Mouse (Mus musculus): ENCODE measurements around the gene Icosl. TPM values are rescaled to one million over a fixed set of nuclear protein-coding genes. Genes with fewer than 3 reads are reported as not detected.
"Not testable (repeated sequence)": the region's sequence is repeated elsewhere in the genome, so short reads cannot be mapped to it uniquely, and the experiment has no call there.

Gene Icosl
- not detected in 2 replicates for polyA plus RNA-seq (2012; ENCODE audit: insufficient read depth, insufficient read length, low replicate concordance, missing spikeins)

GRCm38 (mm10) chr10:78069101-78070011, at the start of gene Icosl:
Gene Icosl (plus strand): TSS chr10:78069302.
- 1% methylated on average over 66 of the region's 66 CpGs for WGBS
- TF ChIP-seq POLR2A (IDR thresholded peaks at IDR 0.05; ENCODE audit: insufficient read depth, low read depth, low read length) (0 out of 2 replicates have a peak, but pooled peaks have one; percentile 6), CTCF (IDR thresholded peaks at IDR 0.05; ENCODE audit: insufficient read depth, low read depth, low read length) (peak; percentile 8; the same call in 1 of the 2 replicates)
- peaks cover 13% of the 10 kb centered on the region for H3K4me1 ChIP-seq (ENCODE audit: control insufficient read depth, insufficient read depth, low read length)
- H3K4me3 ChIP-seq (ENCODE audit: insufficient read depth, low read depth, low read length) = peak within 1 kb of the TSS; percentile 50
- no peak within 1 kb of the TSS for H3K27ac ChIP-seq (ENCODE audit: insufficient read depth, low read depth, low read length)

GRCm38 (mm10) chr10:78019984-78020383, 49.1 kb upstream of the Icosl start:
- not testable (repeated sequence) for H3K27ac ChIP-seq (ENCODE audit: insufficient read depth, low read depth, low read length); H3K4me1 ChIP-seq (ENCODE audit: control insufficient read depth, insufficient read depth, low read length); H3K4me3 ChIP-seq (ENCODE audit: insufficient read depth, low read depth, low read length)
- 96% methylated on average over 7 of the region's 11 CpGs for WGBS

GRCm38 (mm10) chr10:78025453-78025852, 43.6 kb upstream of the Icosl start:
- not testable (repeated sequence) for H3K4me3 ChIP-seq (ENCODE audit: insufficient read depth, low read depth, low read length); H3K4me1 ChIP-seq (ENCODE audit: control insufficient read depth, insufficient read depth, low read length); H3K27ac ChIP-seq (ENCODE audit: insufficient read depth, low read depth, low read length)
- 47% methylated on average over 6 of the region's 8 CpGs for WGBS

- no peak for TF ChIP-seq POLR2A (IDR thresholded peaks at IDR 0.05; ENCODE audit: insufficient read depth, low read depth, low read length)
- TF ChIP-seq CTCF (IDR thresholded peaks at IDR 0.05; ENCODE audit: insufficient read depth, low read depth, low read length) = 0 out of 2 replicates have a peak, but pooled peaks have one; percentile 39
- no peaks in the 10 kb centered on the region for H3K4me1 ChIP-seq (ENCODE audit: control insufficient read depth, insufficient read depth, low read length)
- 1% methylated on average over 5 of the region's 5 CpGs for WGBS
- no peak overlapping the region for H3K4me3 ChIP-seq (ENCODE audit: insufficient read depth, low read depth, low read length)
- no peak overlapping the region for H3K27ac ChIP-seq (ENCODE audit: insufficient read depth, low read depth, low read length)
Observed at GRCm38 (mm10) chr10:78028129-78028528, 41.0 kb upstream of the Icosl start.

GRCm38 (mm10) chr10:78029080-78029479, 40.0 kb upstream of the Icosl start:
- TF ChIP-seq POLR2A (IDR thresholded peaks at IDR 0.05; ENCODE audit: insufficient read depth, low read depth, low read length) (no peak), CTCF (IDR thresholded peaks at IDR 0.05; ENCODE audit: insufficient read depth, low read depth, low read length) (no peak)
- H3K4me1 ChIP-seq (ENCODE audit: control insufficient read depth, insufficient read depth, low read length) = no peaks in the 10 kb centered on the region
- WGBS = 98% methylated on average over 1 of the region's 1 CpGs
- H3K27ac ChIP-seq (ENCODE audit: insufficient read depth, low read depth, low read length) = no peak overlapping the region
- no peak overlapping the region for H3K4me3 ChIP-seq (ENCODE audit: insufficient read depth, low read depth, low read length)

- Histone ChIP-seq H3K27ac (ENCODE audit: insufficient read depth, low read depth, low read length) (no peak overlapping the region), H3K4me1 (ENCODE audit: control insufficient read depth, insufficient read depth, low read length) (no peaks in the 10 kb centered on the region), H3K4me3 (ENCODE audit: insufficient read depth, low read depth, low read length) (no peak overlapping the region)
- TF ChIP-seq POLR2A (IDR thresholded peaks at IDR 0.05; ENCODE audit: insufficient read depth, low read depth, low read length) (no peak), CTCF (IDR thresholded peaks at IDR 0.05; ENCODE audit: insufficient read depth, low read depth, low read length) (no peak)
- WGBS = 84% methylated on average over 2 of the region's 2 CpGs
Observed at GRCm38 (mm10) chr10:78031987-78032386, 37.1 kb upstream of the Icosl start.

GRCm38 (mm10) chr10:78037139-78037538, 32.0 kb upstream of the Icosl start:
- Histone ChIP-seq H3K4me3 (ENCODE audit: insufficient read depth, low read depth, low read length) (no peak overlapping the region), H3K4me1 (ENCODE audit: control insufficient read depth, insufficient read depth, low read length) (no peaks in the 10 kb centered on the region), H3K27ac (ENCODE audit: insufficient read depth, low read depth, low read length) (no peak overlapping the region)
- TF ChIP-seq CTCF (IDR thresholded peaks at IDR 0.05; ENCODE audit: insufficient read depth, low read depth, low read length) (no peak), POLR2A (IDR thresholded peaks at IDR 0.05; ENCODE audit: insufficient read depth, low read depth, low read length) (no peak)
- 93% methylated on average over 4 of the region's 4 CpGs for WGBS

GRCm38 (mm10) chr10:78041647-78042046, 27.5 kb upstream of the Icosl start, which contains the start of gene Dnmt3l:
Gene Dnmt3l (plus strand): TSS chr10:78041947.
- Histone ChIP-seq H3K4me3 (ENCODE audit: insufficient read depth, low read depth, low read length) (no peak within 1 kb of the TSS), H3K4me1 (ENCODE audit: control insufficient read depth, insufficient read depth, low read length) (peaks cover 9% of the 10 kb centered on the region), H3K27ac (ENCODE audit: insufficient read depth, low read depth, low read length) (no peak within 1 kb of the TSS)
- no peak for TF ChIP-seq POLR2A (IDR thresholded peaks at IDR 0.05; ENCODE audit: insufficient read depth, low read depth, low read length)
- TF ChIP-seq CTCF (IDR thresholded peaks at IDR 0.05; ENCODE audit: insufficient read depth, low read depth, low read length) = no peak
- WGBS = 96% methylated on average over 5 of the region's 5 CpGs

- H3K4me3 ChIP-seq (ENCODE audit: insufficient read depth, low read depth, low read length) = no peak overlapping the region
- TF ChIP-seq CTCF (IDR thresholded peaks at IDR 0.05; ENCODE audit: insufficient read depth, low read depth, low read length) = no peak
- TF ChIP-seq POLR2A (IDR thresholded peaks at IDR 0.05; ENCODE audit: insufficient read depth, low read depth, low read length) = no peak
- 88% methylated on average over 7 of the region's 7 CpGs for WGBS
- H3K27ac ChIP-seq (ENCODE audit: insufficient read depth, low read depth, low read length) = no peak overlapping the region
- peaks cover 9% of the 10 kb centered on the region for H3K4me1 ChIP-seq (ENCODE audit: control insufficient read depth, insufficient read depth, low read length)
Observed at GRCm38 (mm10) chr10:78042096-78042495, 27.0 kb upstream of the Icosl start.

All from olfactory bulb, adult 2 months (tissue).